Mouse (Mus musculus): ENCODE measurements around the gene Art1. TPM values are rescaled to one million over a fixed set of nuclear protein-coding genes. Genes with fewer than 3 reads are reported as not detected.

Art1 gene
- polyA plus RNA-seq (2012; rRNA removed), result 0.12 and 0.13 TPM in 2 replicates

GRCm38 (mm10) chr7:102101487-102101886 is at the start of gene Art1:
Gene Art1 (plus strand): TSS chr7:102101743.
- DNase-seq (ENCODE audit: extremely low spot score in 1 of 2, low spot score in 1 of 2), result no peak

DNA sequence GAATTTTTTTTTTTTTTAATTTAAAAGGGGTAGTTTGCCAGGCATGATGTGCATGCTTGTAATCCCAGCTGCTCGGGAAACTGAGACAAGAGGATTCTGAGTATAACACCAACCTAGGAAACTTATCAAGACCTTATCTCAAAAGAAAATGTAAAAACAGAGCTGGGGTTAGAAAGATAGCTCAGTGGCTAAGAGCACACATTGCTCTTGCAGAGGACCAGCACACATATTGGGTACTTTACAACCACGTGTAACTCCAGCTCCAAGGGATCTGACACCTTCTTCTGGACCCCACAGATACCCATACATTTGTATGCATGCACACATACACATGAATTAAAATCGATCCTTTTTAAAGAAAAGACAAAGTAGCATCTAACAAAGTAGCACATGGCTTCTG is 40.2 kb upstream of the Art1 start:
- DNase-seq (ENCODE audit: extremely low spot score in 1 of 2, low spot score in 1 of 2), result no peak

DNA sequence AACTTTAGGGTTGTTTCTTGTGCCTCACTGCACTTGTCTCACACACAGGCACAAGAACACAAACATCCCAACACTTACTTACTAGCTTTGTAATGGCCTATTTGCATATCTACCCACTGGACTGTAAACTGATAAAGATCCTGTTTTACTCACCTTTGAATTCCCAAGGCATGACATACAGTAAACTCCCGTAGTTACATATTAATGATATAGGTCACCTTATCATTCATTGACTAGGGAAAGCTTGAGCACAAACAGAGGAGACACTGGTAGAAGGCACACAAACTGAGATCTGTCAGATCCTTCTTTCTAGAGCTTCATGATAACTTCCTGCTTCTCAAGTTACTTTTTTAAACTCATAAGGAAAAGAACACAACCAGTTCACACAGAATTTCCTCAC is 39.3 kb upstream of the Art1 start:
- DNase-seq (ENCODE audit: extremely low spot score in 1 of 2, low spot score in 1 of 2), result no peak

GRCm38 (mm10) chr7:102063891-102064290 is 37.7 kb upstream of the Art1 start:
- no peak for DNase-seq (ENCODE audit: extremely low spot score in 1 of 2, low spot score in 1 of 2)

- no peak for DNase-seq (ENCODE audit: extremely low spot score in 1 of 2, low spot score in 1 of 2)
These were observed 36.9 kb upstream of the Art1 start for GRCm38 (mm10) chr7:102064655-102065045.

DNA sequence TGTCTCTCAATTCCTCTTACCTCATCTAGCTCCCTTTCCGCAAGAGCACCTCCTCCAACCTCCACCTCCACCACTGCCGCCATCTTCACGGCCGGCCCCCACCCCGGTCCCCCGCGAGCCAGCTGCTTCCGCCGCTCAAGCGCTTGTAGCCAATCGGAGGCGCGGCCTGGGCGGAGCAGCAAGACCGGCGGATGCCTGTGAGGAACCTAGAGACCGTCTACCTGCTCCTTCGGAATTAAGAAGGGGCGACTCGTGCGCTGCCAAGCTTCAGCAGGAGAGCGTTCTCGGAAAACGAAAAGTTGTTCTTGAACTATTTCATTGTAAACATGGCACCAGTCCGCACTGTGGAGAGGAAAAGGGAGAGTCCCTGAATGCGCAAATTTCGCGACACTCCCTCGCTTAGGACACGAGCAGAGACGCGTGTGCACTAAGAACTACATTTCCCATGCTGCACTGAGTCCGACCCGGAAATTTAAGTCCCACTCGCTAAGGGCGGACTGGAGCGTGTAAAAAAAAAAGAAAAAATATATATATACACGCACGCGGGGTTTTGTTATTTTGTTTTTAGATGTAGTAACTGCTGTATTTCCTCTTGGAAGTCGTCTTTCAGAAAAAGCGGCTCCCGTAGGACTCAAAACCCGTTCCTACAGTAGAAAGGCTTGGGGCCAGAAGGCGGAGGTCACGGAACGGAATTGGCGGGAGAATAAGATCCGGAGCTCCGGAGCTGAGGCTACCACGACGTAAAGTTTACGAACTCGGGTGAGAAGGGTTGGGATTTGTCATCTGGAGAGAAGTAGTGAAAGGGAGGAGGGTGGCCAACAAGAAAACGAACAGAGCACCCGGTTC is 36.3 kb upstream of the Art1 start, which contains the start of the genes Rnf121, Xndc1 and Xntrpc:
TSS of gene Rnf121 (minus strand) at position 424 of the 846 bp plus-strand sequence.
TSS of gene Xndc1 (plus strand) at position 466 of the 846 bp plus-strand sequence.
TSS of gene Xntrpc (plus strand) at position 668 of the 846 bp plus-strand sequence.
- peak; percentile 89 to 93 for DNase-seq (ENCODE audit: extremely low spot score in 1 of 2, low spot score in 1 of 2)

GRCm38 (mm10) chr7:102066363-102066762 is 35.2 kb upstream of the Art1 start:
- no peak for DNase-seq (ENCODE audit: extremely low spot score in 1 of 2, low spot score in 1 of 2)

DNA sequence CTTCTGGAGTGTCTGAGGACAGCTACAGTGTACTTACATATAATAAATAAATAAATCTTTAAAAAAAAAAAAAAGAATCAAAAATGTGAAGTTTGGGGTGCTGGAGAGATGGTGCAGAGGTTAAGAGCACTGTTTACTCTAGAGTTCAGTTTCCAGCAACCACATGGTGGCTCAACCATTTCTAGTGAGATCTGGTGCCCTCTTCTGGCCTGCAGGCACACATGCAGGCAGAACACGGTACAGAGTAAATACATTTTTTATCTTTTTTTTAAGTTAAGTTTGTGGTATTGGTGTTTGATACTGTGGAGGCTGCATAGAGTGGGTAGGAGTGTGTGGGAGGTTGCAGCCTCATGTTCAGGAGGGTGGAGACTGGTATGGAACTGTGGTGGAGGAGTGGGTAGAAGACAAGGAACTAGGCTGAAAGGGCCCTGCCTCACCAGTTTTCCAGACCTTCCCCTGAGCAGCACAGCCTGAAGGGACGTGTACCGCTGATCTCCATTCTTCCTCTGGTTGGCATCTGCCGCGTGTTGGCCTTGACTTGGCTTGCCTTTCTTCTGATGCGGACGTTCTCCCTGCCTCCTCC is 24.7 kb upstream of the Art1 start:
- DNase-seq (ENCODE audit: extremely low spot score in 1 of 2, low spot score in 1 of 2), result peak in 1 of 2 experiments; percentile 32

- DNase-seq (ENCODE audit: extremely low spot score in 1 of 2, low spot score in 1 of 2), result peak in 1 of 2 experiments; percentile 56
These were observed 23.0 kb upstream of the Art1 start for GRCm38 (mm10) chr7:102078517-102078916.

DNA sequence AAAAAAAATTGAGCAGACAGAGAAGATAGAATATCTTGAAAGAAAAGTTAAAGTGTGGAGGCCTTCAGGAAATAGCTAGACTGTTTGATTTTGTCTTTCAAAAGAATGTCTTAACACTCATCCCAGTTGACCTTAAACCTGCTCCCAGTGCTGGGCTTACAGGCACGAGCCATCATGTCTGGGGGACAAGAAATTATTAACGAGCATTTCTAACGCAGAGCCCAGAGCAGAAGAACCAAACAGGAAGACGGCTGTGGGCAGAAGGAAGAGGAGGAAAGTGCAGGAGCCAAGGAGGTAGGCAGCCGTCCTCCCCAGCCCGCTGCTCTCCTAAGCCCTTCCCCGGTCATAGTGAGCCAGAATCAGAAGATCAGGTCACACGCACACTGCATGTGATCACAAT is 21.2 kb upstream of the Art1 start:
- DNase-seq (ENCODE audit: extremely low spot score in 1 of 2, low spot score in 1 of 2), result no peak

GRCm38 (mm10) chr7:102081784-102082183 is 19.8 kb upstream of the Art1 start:
- DNase-seq (ENCODE audit: extremely low spot score in 1 of 2, low spot score in 1 of 2), result no peak

DNA sequence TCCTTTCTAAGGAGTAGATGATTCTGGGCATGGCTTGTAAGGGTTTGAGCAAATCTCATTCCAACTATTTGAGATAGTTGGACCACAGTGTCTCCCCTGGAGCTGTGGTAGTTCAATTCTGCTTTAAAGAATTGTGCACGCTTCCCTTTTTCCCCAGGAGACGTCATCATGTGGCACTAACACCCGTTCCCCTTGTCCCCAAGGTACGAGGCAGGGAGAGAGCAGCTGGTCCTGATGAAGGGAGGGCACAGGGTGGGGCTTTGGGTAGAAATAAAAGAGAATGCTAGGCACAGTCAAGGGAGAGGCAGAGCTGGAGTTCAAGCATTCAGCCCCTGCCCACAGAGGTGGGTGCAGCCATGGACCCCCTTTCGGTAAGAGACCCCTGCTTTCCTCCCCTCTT is 18.7 kb upstream of the Art1 start, which contains the start of gene Trpc2:
TSS of gene Trpc2 (plus strand) at position 301 of the 400 bp plus-strand sequence.
- no peak for DNase-seq (ENCODE audit: extremely low spot score in 1 of 2, low spot score in 1 of 2)

DNA sequence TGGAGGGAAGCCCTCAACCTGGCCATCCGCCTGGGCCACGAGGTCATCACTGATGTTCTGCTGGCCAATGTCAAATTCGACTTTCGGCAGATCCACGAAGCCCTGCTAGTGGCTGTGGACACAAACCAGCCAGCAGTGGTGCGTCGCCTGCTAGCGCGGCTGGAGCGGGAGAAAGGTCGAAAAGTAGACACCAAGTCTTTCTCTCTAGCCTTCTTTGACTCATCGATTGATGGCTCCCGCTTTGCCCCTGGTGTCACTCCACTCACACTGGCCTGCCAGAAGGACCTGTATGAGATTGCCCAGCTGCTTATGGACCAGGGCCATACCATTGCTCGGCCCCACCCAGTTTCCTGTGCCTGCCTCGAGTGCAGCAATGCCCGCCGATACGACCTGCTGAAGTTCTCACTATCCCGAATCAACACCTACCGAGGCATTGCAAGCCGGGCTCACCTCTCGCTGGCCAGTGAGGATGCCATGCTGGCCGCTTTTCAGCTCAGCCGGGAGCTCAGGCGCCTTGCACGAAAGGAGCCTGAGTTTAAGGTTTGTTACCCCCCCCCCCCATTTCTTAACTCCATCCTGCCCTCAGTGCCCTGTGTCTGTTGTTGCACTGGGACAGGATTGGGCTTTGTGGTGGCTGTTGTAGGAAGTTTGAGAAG is 17.4 kb upstream of the Art1 start:
- DNase-seq (ENCODE audit: extremely low spot score in 1 of 2, low spot score in 1 of 2), result no peak

DNA sequence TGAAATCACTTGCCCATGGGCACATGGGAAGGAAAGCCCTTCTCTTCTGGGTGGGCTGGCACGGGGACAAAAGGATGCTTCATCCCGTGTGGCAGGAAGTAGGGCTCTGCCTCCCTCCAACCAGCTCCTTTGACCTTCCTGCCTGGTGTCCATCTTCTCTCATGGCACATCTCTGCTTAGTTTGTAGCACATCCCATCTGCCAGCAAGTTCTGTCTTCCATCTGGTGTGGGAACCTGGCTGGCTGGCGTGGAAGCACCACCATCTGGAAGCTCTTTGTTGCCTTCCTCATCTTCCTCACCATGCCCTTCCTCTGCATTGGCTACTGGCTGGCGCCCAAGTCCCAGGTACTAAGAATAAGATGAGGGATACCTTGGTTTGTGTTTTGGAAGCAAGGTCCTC is 14.2 kb upstream of the Art1 start:
- DNase-seq (ENCODE audit: extremely low spot score in 1 of 2, low spot score in 1 of 2), result peak in 1 of 2 experiments; percentile 45

GRCm38 (mm10) chr7:102099760-102100661 is 1.5 kb upstream of the Art1 start:
- DNase-seq (ENCODE audit: extremely low spot score in 1 of 2, low spot score in 1 of 2), result no peak

DNA sequence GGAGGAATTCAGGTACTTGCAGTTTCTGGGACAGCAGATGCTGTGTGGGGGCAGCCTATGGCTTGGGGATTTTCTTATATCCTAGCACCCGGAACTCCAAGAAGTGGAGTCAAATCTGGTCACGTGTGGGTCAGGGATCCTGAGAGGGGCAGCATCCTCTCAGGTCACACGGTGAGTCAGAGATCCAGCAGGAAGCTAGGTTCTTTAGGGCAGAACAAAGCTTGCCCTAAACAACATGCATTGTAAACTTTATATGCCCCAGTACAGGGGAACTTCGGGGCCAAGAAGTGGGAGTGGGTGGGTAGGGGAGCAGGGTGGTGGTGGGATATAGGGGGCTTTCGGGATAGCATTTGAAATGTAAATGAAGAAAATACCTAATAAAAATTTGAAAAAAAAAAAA is 675 bp upstream of the Art1 start:
- no peak for DNase-seq (ENCODE audit: extremely low spot score in 1 of 2, low spot score in 1 of 2)

GRCm38 (mm10) chr7:102102241-102102640 is 698 bp downstream of the Art1 start:
- DNase-seq (ENCODE audit: extremely low spot score in 1 of 2, low spot score in 1 of 2), result no peak

GRCm38 (mm10) chr7:102102696-102103095 is 1.2 kb downstream of the Art1 start:
- DNase-seq (ENCODE audit: extremely low spot score in 1 of 2, low spot score in 1 of 2), result no peak

DNA sequence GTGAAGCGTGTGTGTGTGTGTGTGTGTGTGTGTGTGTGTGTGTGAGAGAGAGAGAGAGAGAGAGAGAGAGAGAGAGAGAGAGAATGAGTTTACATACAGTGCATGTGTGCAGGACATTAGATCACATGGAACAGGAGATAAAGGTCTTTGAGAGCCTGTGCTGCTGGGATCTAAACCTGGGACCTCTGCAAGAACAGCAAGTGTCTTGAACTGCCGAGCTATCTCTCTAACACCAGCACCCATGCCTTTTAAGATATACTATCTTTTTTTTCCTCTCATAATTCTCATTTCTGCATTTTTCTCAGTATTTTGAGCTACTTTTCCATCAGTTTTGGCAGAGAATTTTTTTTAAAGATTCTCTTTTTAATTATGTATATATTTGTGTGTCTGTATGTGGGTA is 2.0 kb downstream of the Art1 start:
- DNase-seq (ENCODE audit: extremely low spot score in 1 of 2, low spot score in 1 of 2), result no peak

- DNase-seq (ENCODE audit: extremely low spot score in 1 of 2, low spot score in 1 of 2), result no peak
These were observed 2.6 kb downstream of the Art1 start for GRCm38 (mm10) chr7:102104126-102104525.
